In the genomic region with DNA sequence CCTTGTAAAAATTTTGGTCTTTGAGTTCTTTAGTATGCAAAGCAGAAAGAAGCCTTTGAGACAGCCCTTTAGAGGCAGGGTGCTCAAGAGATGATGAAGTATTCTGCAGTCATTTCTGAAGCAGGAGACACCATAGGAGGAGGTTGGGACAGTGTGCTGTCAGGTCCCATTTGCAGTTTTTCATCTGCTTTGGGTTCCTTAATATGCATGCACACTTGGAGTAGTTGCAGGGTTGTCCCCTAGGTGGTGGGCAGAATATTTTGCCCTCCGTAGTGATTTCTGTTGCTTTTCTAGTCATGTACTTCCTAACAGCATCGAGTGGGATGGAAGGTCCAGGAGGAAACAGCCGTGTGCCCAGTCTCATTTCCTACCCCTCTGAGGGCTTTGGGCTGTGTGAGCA, we compare ENCODE assay signal across 8 mouse cellular contexts.
DNase-seq lines count a peak whose midpoint lies in the region; ATAC-seq and TF ChIP-seq lines count a peak whose summit lies in the region.

No protein-coding gene starts in this region.

- H3K9me3 ChIP-seq in lung, postnatal 0 days (ENCODE audit: low read length) = no peaks in the 10 kb centered on the region

- H3K27me3 ChIP-seq in testis, adult 2 months (ENCODE audit: control insufficient read depth, insufficient read depth, low read length) = no peaks in the 10 kb centered on the region; the same call in 1 of the 2 replicates
- no peaks in the 10 kb centered on the region for H3K27me3 ChIP-seq in lung, postnatal 0 days (replicated peaks; ENCODE audit: insufficient read depth, low read length)

- TF ChIP-seq EP300 in lung, postnatal 0 days (IDR thresholded peaks at IDR 0.05) = no peak

- DNase-seq in gastrocnemius, adult 2 months = no peak
- no peak for DNase-seq in gastrocnemius, postnatal 14 days
- no peak for DNase-seq in testis, postnatal 10 days (ENCODE audit: low spot score)
- peak; percentile 17 for DNase-seq in lung, postnatal 0 days (ENCODE audit: low spot score)
- peak; percentile 43 for DNase-seq in thymus, postnatal 25 days
- no peak for DNase-seq in left cerebral cortex, postnatal 14 days (ENCODE audit: low spot score in 2 of 2)
- DNase-seq in layer of hippocampus, adult 9-10 months (ENCODE audit: low spot score) = no peak

- 34% methylated on average over 3 of the region's 3 CpGs for WGBS in lung, postnatal 0 days

- peak overlapping the region; percentile 43; the same call in 1 of the 2 replicates for H3K27ac ChIP-seq in gastrocnemius, adult 2 months
- no peak overlapping the region for H3K27ac ChIP-seq in testis, adult 2 months (ENCODE audit: control insufficient read depth, insufficient read depth, low read depth, low read length)
- H3K27ac ChIP-seq in lung, postnatal 0 days (ENCODE audit: low read length) = no peak overlapping the region

- TF ChIP-seq POLR2A in testis, adult 2 months (IDR thresholded peaks at IDR 0.05; ENCODE audit: control insufficient read depth, low read depth, low read length) = no peak

- intact Hi-C loops in gastrocnemius, adult 2 months (cut with DNase I) = no loop called here
- intact Hi-C loops in gastrocnemius, postnatal 14 days (cut with DNase I; ENCODE audit: low total_unique reads) = no loop called here
- intact Hi-C loops in left cerebral cortex, postnatal 14 days (cut with DNase I) = no loop called here

- peak overlapping the region; percentile 35 for H3K4me2 ChIP-seq in lung, postnatal 0 days (replicated peaks; ENCODE audit: low read depth, low read length)

- ATAC-seq in lung, postnatal 0 days = no peak

- no peak for TF ChIP-seq CTCF in gastrocnemius, adult 2 months (IDR thresholded peaks at IDR 0.05)
- no peak for TF ChIP-seq CTCF in testis, adult 2 months (IDR thresholded peaks at IDR 0.05; ENCODE audit: control insufficient read depth, insufficient read depth, insufficient replicate concordance, low read depth, low read length)
- peak; percentile 27; the same call in 1 of the 2 replicates for TF ChIP-seq CTCF in lung, postnatal 0 days (IDR thresholded peaks at IDR 0.05)

- H3K36me3 ChIP-seq in testis, adult 2 months (ENCODE audit: control insufficient read depth, insufficient read depth, low read length) = no peaks in the 10 kb centered on the region; the same call in none of the 2 replicates
- no peaks in the 10 kb centered on the region for H3K36me3 ChIP-seq in lung, postnatal 0 days (ENCODE audit: insufficient read depth, low read length)

- peak overlapping the region; percentile 77 for H3K4me3 ChIP-seq in gastrocnemius, adult 2 months
- H3K4me3 ChIP-seq in testis, adult 2 months (ENCODE audit: control insufficient read depth, low read depth, low read length) = peak overlapping the region; percentile 68
- peak overlapping the region; percentile 1; the same call in 1 of the 2 replicates for H3K4me3 ChIP-seq in lung, postnatal 0 days (ENCODE audit: low read depth, low read length)

- peaks cover 12% of the 10 kb centered on the region for H3K4me1 ChIP-seq in testis, adult 2 months (ENCODE audit: control insufficient read depth, insufficient read depth, low read length)
- peaks cover 7% of the 10 kb centered on the region; the same call in 1 of the 2 replicates for H3K4me1 ChIP-seq in lung, postnatal 0 days (ENCODE audit: insufficient read depth, low read depth, low read length)

- no peak overlapping the region for H3K9ac ChIP-seq in lung, postnatal 0 days (replicated peaks; ENCODE audit: low read depth)

Comparison
In these comparisons a context has a peak if more than half of its experiments do, and no peak if none do; other contexts are left out.
1. DNase-seq: peak in lung, postnatal 0 days (single experiment) and thymus, postnatal 25 days (single experiment); none in gastrocnemius, adult 2 months (single experiment), gastrocnemius, postnatal 14 days (single experiment), testis, postnatal 10 days (single experiment), left cerebral cortex, postnatal 14 days (0 of 2) and layer of hippocampus, adult 9-10 months (single experiment).
2. H3K4me3 ChIP-seq: peak in every context shown above with its lines; median percentile 77 in gastrocnemius, adult 2 months; 68 in testis, adult 2 months; 1 in lung, postnatal 0 days.